In genomic region chr11:19925976-19926842, GRCm38 (mm10) we compare ENCODE assay signal across 8 mouse cellular contexts. TPM values are rescaled to one million over a fixed set of nuclear protein-coding genes. Genes with fewer than 3 reads are reported as not detected.
DNase-seq lines count a peak whose midpoint lies in the region; ATAC-seq and TF ChIP-seq lines count a peak whose summit lies in the region.

No protein-coding gene starts in this region.

- H3K27ac ChIP-seq in embryonic facial prominence, embryonic 11.5 days (replicated peaks; ENCODE audit: low read depth, low read length): 0 out of 2 replicates have a peak overlapping the region, but pooled peaks have one; percentile 89
- H3K27ac ChIP-seq in kidney, adult 2 months (ENCODE audit: insufficient read depth, low read depth, low read length): no peak overlapping the region
- H3K27ac ChIP-seq in lung, embryonic 15.5 days: peak overlapping the region; percentile 92
- peak overlapping the region; percentile 98 for H3K27ac ChIP-seq in neural tube, embryonic 15.5 days (replicated peaks)

- no peaks in the 10 kb centered on the region for H3K9me3 ChIP-seq in embryonic facial prominence, embryonic 11.5 days (replicated peaks; ENCODE audit: control insufficient read depth, low read length)
- H3K9me3 ChIP-seq in lung, embryonic 15.5 days: no peaks in the 10 kb centered on the region
- H3K9me3 ChIP-seq in neural tube, embryonic 15.5 days (replicated peaks): no peaks in the 10 kb centered on the region

- no peaks in the 10 kb centered on the region for H3K36me3 ChIP-seq in embryonic facial prominence, embryonic 11.5 days (replicated peaks; ENCODE audit: control insufficient read depth, insufficient read depth, low read depth, low read length)
- no peaks in the 10 kb centered on the region for H3K36me3 ChIP-seq in kidney, adult 2 months (ENCODE audit: control insufficient read depth, insufficient read depth, low read length)
- no peaks in the 10 kb centered on the region for H3K36me3 ChIP-seq in lung, embryonic 15.5 days
- no peaks in the 10 kb centered on the region for H3K36me3 ChIP-seq in neural tube, embryonic 15.5 days

- H3K4me3 ChIP-seq in embryonic facial prominence, embryonic 11.5 days (ENCODE audit: low read depth, low read length): peak overlapping the region; percentile 79
- peak overlapping the region; percentile 85 for H3K4me3 ChIP-seq in kidney, adult 2 months (ENCODE audit: insufficient read depth, low read depth, low read length)
- peak overlapping the region; percentile 90 for H3K4me3 ChIP-seq in lung, embryonic 15.5 days
- peak overlapping the region; percentile 93 for H3K4me3 ChIP-seq in neural tube, embryonic 15.5 days (replicated peaks)

- H3K27me3 ChIP-seq in embryonic facial prominence, embryonic 11.5 days (ENCODE audit: control insufficient read depth, insufficient read depth, low read length): no peaks in the 10 kb centered on the region
- H3K27me3 ChIP-seq in kidney, adult 2 months (replicated peaks; ENCODE audit: control insufficient read depth, insufficient read depth, low read length): no peaks in the 10 kb centered on the region
- H3K27me3 ChIP-seq in lung, embryonic 15.5 days: no peaks in the 10 kb centered on the region
- no peaks in the 10 kb centered on the region for H3K27me3 ChIP-seq in neural tube, embryonic 15.5 days (replicated peaks)

- no peak for TF ChIP-seq CTCF in kidney, adult 2 months (conservative IDR thresholded peaks at IDR 0.05; ENCODE audit: insufficient read depth, insufficient read length, low read depth, low read length)

- H3K4me2 ChIP-seq in embryonic facial prominence, embryonic 11.5 days (ENCODE audit: low read depth, low read length): peak overlapping the region; percentile 74
- H3K4me2 ChIP-seq in lung, embryonic 15.5 days: peak overlapping the region; percentile 90
- peak overlapping the region; percentile 72 for H3K4me2 ChIP-seq in neural tube, embryonic 15.5 days

- H3K4me1 ChIP-seq in embryonic facial prominence, embryonic 11.5 days (ENCODE audit: control insufficient read depth, insufficient read depth, low read length): no peaks in the 10 kb centered on the region; the same call in 1 of the 2 replicates
- peaks cover 12% of the 10 kb centered on the region; the same call in 1 of the 2 replicates for H3K4me1 ChIP-seq in kidney, adult 2 months (ENCODE audit: control insufficient read depth, insufficient read depth, low read length)
- peaks cover 21% of the 10 kb centered on the region for H3K4me1 ChIP-seq in lung, embryonic 15.5 days
- peaks cover 40% of the 10 kb centered on the region for H3K4me1 ChIP-seq in neural tube, embryonic 15.5 days

- ATAC-seq in embryonic facial prominence, embryonic 11.5 days (replicated peaks; ENCODE audit: insufficient number of reproducible peaks, low FRiP score, low TSS enrichment, low read depth): peak; percentile 24
- ATAC-seq in lung, embryonic 15.5 days (ENCODE audit: borderline replicate concordance, extremely low read depth, low FRiP score, low TSS enrichment): peak; percentile 27
- peak; percentile 56 for ATAC-seq in neural tube, embryonic 15.5 days (ENCODE audit: low FRiP score)

- peak overlapping the region; percentile 91 for H3K9ac ChIP-seq in embryonic facial prominence, embryonic 11.5 days (replicated peaks; ENCODE audit: low read length)
- H3K9ac ChIP-seq in lung, embryonic 15.5 days: peak overlapping the region; percentile 71
- peak overlapping the region; percentile 83 for H3K9ac ChIP-seq in neural tube, embryonic 15.5 days (replicated peaks)

- peak; percentile 86 for DNase-seq in ES-CJ7 (ENCODE audit: low read depth, low spot score)
- DNase-seq in adrenal gland, postnatal 14 days: peak; percentile 71
- DNase-seq in embryonic facial prominence, embryonic 11.5 days (ENCODE audit: low spot score): peak; percentile 66
- peak; percentile 68 to 80 for DNase-seq in heart, adult 9 months (ENCODE audit: low spot score in 2 of 2)
- peak; percentile 77 for DNase-seq in kidney, adult 2 months
- DNase-seq in thymus, postnatal 4 days: peak; percentile 65

- WGBS in embryonic facial prominence, embryonic 11.5 days: 8% methylated on average over 15 of the region's 15 CpGs
- WGBS in kidney, adult 2 months: 10% methylated on average over 15 of the region's 15 CpGs
- 5% methylated on average over 15 of the region's 15 CpGs for WGBS in lung, embryonic 15.5 days
- WGBS in neural tube, embryonic 15.5 days: under 1% methylated on average over 15 of the region's 15 CpGs

- no peak for TF ChIP-seq POLR2A in kidney, adult 2 months (IDR thresholded peaks at IDR 0.05; ENCODE audit: low read depth, low read length)

RNA-seq across cellular contexts. Expression of gene Spred2, which starts 2.0 kb away (rescaled TPM):
- 35.1 and 41.9 TPM in 2 replicates for total RNA-seq in adrenal gland, postnatal 14 days (2021)
- 6.4 and 7.3 TPM in 2 replicates for polyA plus RNA-seq in embryonic facial prominence, embryonic 11.5 days (2014; fragmentation: Nextera tagmentation; extraction: Ambion mirVana)
- 20.0 and 21.2 TPM in 2 replicates for polyA plus RNA-seq in kidney, adult 2 months (2012; rRNA removed)
- 6.3 and 6.6 TPM in 2 replicates for polyA plus RNA-seq in lung, embryonic 15.5 days (2015; fragmentation: Nextera tagmentation; extraction: Ambion mirVana)
- 7.2 and 8.4 TPM in 2 replicates for polyA plus RNA-seq in neural tube, embryonic 15.5 days (2015; fragmentation: Nextera tagmentation; extraction: Ambion mirVana)
